Mouse (Mus musculus) central nervous system, embryonic 18 days (tissue): ENCODE results near the gene Aldh1l2. TPM values are rescaled to one million over a fixed set of nuclear protein-coding genes. Genes with fewer than 3 reads are reported as not detected.

Experiments
- polyA plus RNA-seq: library from polyadenylated mRNA; depleted of rRNA; stranded (reverse); fragments of >200 nt; gene quantifications from 2 replicates; pipeline ENCODE4 v1.2.3, GENCODE M21; 2012; rRNA removed

Gene Aldh1l2
- polyA plus RNA-seq, result 26.5 and 29.4 TPM in 2 replicates

GRCm38 (mm10) chr10:83533910-83534283, at the start of gene Aldh1l2:
Gene Aldh1l2, minus strand, starts transcription at chr10:83534140.

GRCm38 (mm10) chr10:83543439-83544102, 9.6 kb upstream of the Aldh1l2 start, which contains the start of gene Washc4:
Gene Washc4, plus strand, starts transcription at chr10:83543752.

Other genes starting within 250 kb of the Aldh1l2 start
- 10.7 and 11.8 TPM in 2 replicates for gene Slc41a2, start 196.3 kb downstream of the Aldh1l2 start, polyA plus RNA-seq
- 1.2 and 1.3 TPM in 2 replicates for gene D10Wsu102e, start 173.9 kb downstream of the Aldh1l2 start, polyA plus RNA-seq
- 14.0 and 15.9 TPM in 2 replicates for gene Washc4, start 9.6 kb upstream of the Aldh1l2 start, polyA plus RNA-seq
- gene Appl2, start 114.6 kb upstream of the Aldh1l2 start, polyA plus RNA-seq, result 27.7 and 30.1 TPM in 2 replicates
- 61.9 and 66.1 TPM in 2 replicates for gene 1500009L16Rik, start 188.7 kb upstream of the Aldh1l2 start, polyA plus RNA-seq